24 mouse cellular contexts compared by ENCODE assay signal in the genomic region with DNA sequence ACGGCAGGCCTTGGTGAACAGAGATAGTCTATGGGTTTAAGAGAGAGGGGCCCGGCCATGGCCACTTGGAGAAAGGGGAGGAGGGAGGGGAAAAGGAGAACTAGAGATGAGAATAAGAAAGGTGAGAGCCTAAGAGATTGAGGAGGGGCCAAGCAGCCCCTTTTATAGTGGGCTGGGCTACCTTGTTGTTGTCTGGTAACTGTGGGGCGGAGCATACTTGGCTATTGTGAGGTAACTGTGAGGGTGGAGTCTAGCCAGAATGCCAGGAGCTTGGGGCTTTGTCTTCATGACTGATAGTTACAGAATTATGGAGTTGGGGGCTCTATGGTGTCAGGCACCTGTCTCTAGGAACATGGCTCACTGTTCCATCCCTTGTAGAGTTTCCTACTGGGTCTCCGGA. TPM values are rescaled to one million over a fixed set of nuclear protein-coding genes. Genes with fewer than 3 reads are reported as not detected.
"Had no signal": no experiment of that assay in that cellular context is flagged by ENCODE, and none has a peak within 500 bp of the region (broad histone marks: within the 10 kb centered on the region; RNA-seq: fewer than 3 reads in every experiment).

No protein-coding gene starts in this region.

- H3K9me3 ChIP-seq: heart, embryonic 15.5 days; hindbrain, embryonic 12.5 days; intestine, embryonic 15.5 days; limb, embryonic 10.5 days; liver, embryonic 13.5 days had no signal

- H3K4me1 ChIP-seq: hindbrain, embryonic 12.5 days had no signal

- H3K4me3 ChIP-seq: gastrocnemius, adult 2 months; heart, adult 2 months; heart, embryonic 13.5 days; heart, embryonic 15.5 days; hindbrain, embryonic 10.5 days; hindbrain, embryonic 12.5 days; intestine, embryonic 15.5 days; layer of hippocampus, adult 2 months; left cerebral cortex, adult 2 months; limb, embryonic 10.5 days; limb, embryonic 12.5 days; liver, embryonic 13.5 days had no signal

- H3K9ac ChIP-seq: heart, embryonic 13.5 days; heart, embryonic 15.5 days; hindbrain, embryonic 12.5 days; hindbrain, embryonic 14.5 days; intestine, embryonic 15.5 days; limb, embryonic 12.5 days; liver, embryonic 13.5 days had no signal

- H3K27ac ChIP-seq: gastrocnemius, adult 2 months; heart, adult 2 months; heart, embryonic 13.5 days; heart, embryonic 15.5 days; hindbrain, embryonic 12.5 days; hindbrain, embryonic 14.5 days; intestine, embryonic 15.5 days; layer of hippocampus, adult 2 months; left cerebral cortex, adult 2 months; limb, embryonic 10.5 days; limb, embryonic 12.5 days; liver, embryonic 13.5 days had no signal

- DNase-seq: gastrocnemius, adult 2 months; gastrocnemius, postnatal 10 days; gastrocnemius, postnatal 25 days; heart, adult 2 months; heart, postnatal 14 days; heart, postnatal 4 days; kidney, adult 18-20 months; kidney, adult 8-10 months; kidney, postnatal 10 days; kidney, postnatal 25 days; kidney, postnatal 4 days; liver; liver, embryonic 13.5 days had no signal

- H3K36me3 ChIP-seq: heart, embryonic 13.5 days; heart, embryonic 15.5 days; hindbrain, embryonic 10.5 days; hindbrain, embryonic 12.5 days; intestine, embryonic 15.5 days; limb, embryonic 10.5 days; limb, embryonic 12.5 days; liver, embryonic 13.5 days had no signal

RNA-seq across cellular contexts. Expression of gene Pcsk6, which starts 56.9 kb away (rescaled TPM):
- total RNA-seq: granulocyte monocyte progenitor cell, adult 5-6 weeks had no signal
